18 mouse cellular contexts compared by ENCODE assay signal in genomic region chr5:144853931-144854330, GRCm38 (mm10).
DNase-seq lines count a peak whose midpoint lies in the region; ATAC-seq and TF ChIP-seq lines count a peak whose summit lies in the region.
"Had no signal": no experiment of that assay in that cellular context is flagged by ENCODE, and none has a peak within 500 bp of the region (broad histone marks: within the 10 kb centered on the region; RNA-seq: fewer than 3 reads in every experiment).

No protein-coding gene starts in this region.

- no peak for DNase-seq in heart, postnatal 0 days (ENCODE audit: low spot score)
- no peak for DNase-seq in lung, embryonic 14.5 days
- no peak for DNase-seq in lung, postnatal 4 days
- peak; percentile 58 for DNase-seq in ZHBTc4 (ENCODE audit: low read depth, low spot score)
- DNase-seq: adrenal gland, postnatal 25 days; cerebellum, adult 9-11 months; gastrocnemius, postnatal 10 days; kidney, adult 18-20 months; liver; right cerebral cortex, adult 18-20 months; right cerebral cortex, postnatal 4 days; thymus, adult 2 months; thymus, postnatal 4 days had no signal

- H3K4me3 ChIP-seq in heart, postnatal 0 days (ENCODE audit: low read depth, low read length), result no peak overlapping the region
- no peak overlapping the region for H3K4me3 ChIP-seq in heart, embryonic 12.5 days
- no peak overlapping the region for H3K4me3 ChIP-seq in lung, embryonic 14.5 days (ENCODE audit: low read depth, low read length)
- no peak overlapping the region for H3K4me3 ChIP-seq in ES-Bruce4 (ENCODE audit: low read depth, low read length)
- no peak overlapping the region for H3K4me3 ChIP-seq in liver, embryonic 12.5 days
- H3K4me3 ChIP-seq: hindbrain, embryonic 10.5 days; limb, embryonic 10.5 days had no signal

- no peaks in the 10 kb centered on the region for H3K9me3 ChIP-seq in heart, postnatal 0 days (replicated peaks; ENCODE audit: control insufficient read depth, low read length)
- H3K9me3 ChIP-seq in heart, embryonic 12.5 days (replicated peaks), result no peaks in the 10 kb centered on the region
- no peaks in the 10 kb centered on the region for H3K9me3 ChIP-seq in lung, embryonic 14.5 days (ENCODE audit: low read depth, low read length)
- H3K9me3 ChIP-seq in ES-Bruce4 (replicated peaks; ENCODE audit: control insufficient read depth, insufficient read depth, low read length, poor library complexity, severe bottlenecking), result no peaks in the 10 kb centered on the region
- no peaks in the 10 kb centered on the region for H3K9me3 ChIP-seq in liver, embryonic 12.5 days (replicated peaks)
- H3K9me3 ChIP-seq: hindbrain, embryonic 10.5 days; limb, embryonic 10.5 days had no signal

- no peaks in the 10 kb centered on the region for H3K27me3 ChIP-seq in heart, postnatal 0 days (ENCODE audit: control insufficient read depth, insufficient read depth, low read length)
- no peaks in the 10 kb centered on the region for H3K27me3 ChIP-seq in heart, embryonic 12.5 days (replicated peaks)
- H3K27me3 ChIP-seq in lung, embryonic 14.5 days (ENCODE audit: insufficient read depth, low read length), result no peaks in the 10 kb centered on the region
- no peaks in the 10 kb centered on the region for H3K27me3 ChIP-seq in ES-Bruce4 (ENCODE audit: control insufficient read depth, insufficient read depth, low read length, poor library complexity, severe bottlenecking)
- no peaks in the 10 kb centered on the region for H3K27me3 ChIP-seq in liver, embryonic 12.5 days (replicated peaks)

- H3K4me2 ChIP-seq in heart, postnatal 0 days (ENCODE audit: low read depth, low read length), result no peak overlapping the region
- H3K4me2 ChIP-seq in heart, embryonic 12.5 days, result no peak overlapping the region
- no peak overlapping the region for H3K4me2 ChIP-seq in lung, embryonic 14.5 days
- H3K4me2 ChIP-seq in liver, embryonic 12.5 days, result no peak overlapping the region

- H3K9ac ChIP-seq in heart, postnatal 0 days (replicated peaks; ENCODE audit: low read depth, low read length), result no peak overlapping the region
- H3K9ac ChIP-seq in heart, embryonic 12.5 days, result no peak overlapping the region
- H3K9ac ChIP-seq in lung, embryonic 14.5 days, result no peak overlapping the region
- no peak overlapping the region for H3K9ac ChIP-seq in ES-Bruce4 (ENCODE audit: low read depth, poor library complexity, severe bottlenecking)
- no peak overlapping the region for H3K9ac ChIP-seq in liver, embryonic 12.5 days

- no peak for TF ChIP-seq POLR2A in ES-Bruce4 (IDR thresholded peaks at IDR 0.05; ENCODE audit: insufficient read depth, low read length)

- WGBS in heart, postnatal 0 days, result 81% methylated on average over 5 of the region's 5 CpGs
- WGBS in heart, embryonic 12.5 days, result 85% methylated on average over 5 of the region's 5 CpGs
- WGBS in lung, embryonic 14.5 days, result 75% methylated on average over 5 of the region's 5 CpGs
- WGBS in liver, embryonic 12.5 days (ENCODE audit: insufficient replicate concordance), result 81% methylated on average over 5 of the region's 5 CpGs

- 0 out of 2 replicates have a peak, but pooled peaks have one; percentile 18 for TF ChIP-seq CTCF in heart, postnatal 0 days (IDR thresholded peaks at IDR 0.05; ENCODE audit: low read depth)
- TF ChIP-seq CTCF in lung, embryonic 14.5 days (IDR thresholded peaks at IDR 0.05; ENCODE audit: low read depth), result peak; percentile 20; the same call in 1 of the 2 replicates
- peak; percentile 1 for TF ChIP-seq CTCF in ES-Bruce4 (IDR thresholded peaks at IDR 0.05; ENCODE audit: low read depth, low read length)

- no peak for ATAC-seq in heart, postnatal 0 days (ENCODE audit: insufficient read depth, low read depth)
- no peak for ATAC-seq in heart, embryonic 12.5 days (ENCODE audit: insufficient number of reproducible peaks, low FRiP score)
- no peak for ATAC-seq in lung, embryonic 14.5 days (ENCODE audit: insufficient read depth)
- no peak for ATAC-seq in liver, embryonic 12.5 days

- H3K4me1 ChIP-seq in heart, postnatal 0 days (ENCODE audit: control insufficient read depth, insufficient read depth), result no peaks in the 10 kb centered on the region
- peaks cover 7% of the 10 kb centered on the region for H3K4me1 ChIP-seq in heart, embryonic 12.5 days (replicated peaks)
- no peaks in the 10 kb centered on the region for H3K4me1 ChIP-seq in lung, embryonic 14.5 days (ENCODE audit: insufficient read depth)
- H3K4me1 ChIP-seq in ES-Bruce4 (ENCODE audit: control insufficient read depth, insufficient read depth, low read length), result no peaks in the 10 kb centered on the region
- H3K4me1 ChIP-seq in liver, embryonic 12.5 days, result no peaks in the 10 kb centered on the region
- H3K4me1 ChIP-seq: limb, embryonic 10.5 days had no signal

- H3K36me3 ChIP-seq in heart, postnatal 0 days (replicated peaks; ENCODE audit: control insufficient read depth, insufficient read depth, low read length), result peaks cover 91% of the 10 kb centered on the region
- peaks cover 99% of the 10 kb centered on the region for H3K36me3 ChIP-seq in heart, embryonic 12.5 days
- H3K36me3 ChIP-seq in lung, embryonic 14.5 days (ENCODE audit: insufficient read depth), result peaks cover 98% of the 10 kb centered on the region
- peaks cover 4% of the 10 kb centered on the region; the same call in 1 of the 2 replicates for H3K36me3 ChIP-seq in ES-Bruce4 (ENCODE audit: control insufficient read depth, insufficient read depth, low read length, poor library complexity, severe bottlenecking)
- peaks cover 97% of the 10 kb centered on the region for H3K36me3 ChIP-seq in liver, embryonic 12.5 days

- H3K27ac ChIP-seq in heart, postnatal 0 days (ENCODE audit: low read depth), result no peak overlapping the region
- H3K27ac ChIP-seq in heart, embryonic 12.5 days (ENCODE audit: poor library complexity, severe bottlenecking), result no peak overlapping the region
- H3K27ac ChIP-seq in lung, embryonic 14.5 days (ENCODE audit: low read depth), result no peak overlapping the region
- no peak overlapping the region for H3K27ac ChIP-seq in ES-Bruce4 (ENCODE audit: insufficient read depth, low read length)
- no peak overlapping the region for H3K27ac ChIP-seq in liver, embryonic 12.5 days
- H3K27ac ChIP-seq: hindbrain, embryonic 10.5 days; limb, embryonic 10.5 days had no signal

- TF ChIP-seq EP300 in heart, postnatal 0 days (IDR thresholded peaks at IDR 0.05; ENCODE audit: low read depth), result no peak
- no peak for TF ChIP-seq EP300 in ES-Bruce4 (IDR thresholded peaks at IDR 0.05; ENCODE audit: insufficient read depth, low read depth, low read length)
